Mouse (Mus musculus) left cerebral cortex, postnatal 10 days (tissue): ENCODE measurements around the gene Chmp2a. TPM values are rescaled to one million over a fixed set of nuclear protein-coding genes. Genes with fewer than 3 reads are reported as not detected.
"Not testable (repeated sequence)": the region's sequence is repeated elsewhere in the genome, so short reads cannot be mapped to it uniquely, and the experiment has no call there.

Experiments used
- DNase-seq, 2 experiments: peaks; one replicate each; pipeline ENCODE4 v3.0.0; 2021 to 2022; ENCODE audit warnings: low spot score in 2 of 2, mixed read lengths in 1 of 2; ENCODE audit errors: extremely low spot score in 1 of 2
- intact Hi-C: fragments of 180-260 bp; cut with DNase I; formaldehyde crosslinking; loops from one replicate; pipeline ENCODE4 v1.15.1; 2025
- total RNA-seq, 2 experiments: library from RNA; stranded (reverse); gene quantifications; 2 replicates each; pipeline ENCODE4 v1.2.3; 2021

Chmp2a gene
- total RNA-seq: 100 to 1,000 TPM; 133 to 134 TPM

GRCm38 (mm10) chr7:13034148-13034977 lies at the start of gene Chmp2a:
Chmp2a (minus strand) TSS chr7:13034807.
- intact Hi-C loops: no loop called here
- DNase-seq: peak; percentile 97 to 98

- DNase-seq: no peak
- intact Hi-C loops: no loop called here
Observed at GRCm38 (mm10) chr7:13072293-13072692, 37.7 kb upstream of the Chmp2a start.

- DNase-seq, intact Hi-C loops: not testable (repeated sequence)
Observed at GRCm38 (mm10) chr7:13063399-13063798, 28.8 kb upstream of the Chmp2a start.

GRCm38 (mm10) chr7:13059536-13059935 lies 24.9 kb upstream of the Chmp2a start:
- intact Hi-C loops: loop anchor here (5.0 kb wide), 1 partner anchor 228 kb away; no protein-coding TSS in a partner anchor
- no peak for DNase-seq

GRCm38 (mm10) chr7:13056913-13057700 lies 22.5 kb upstream of the Chmp2a start:
- intact Hi-C loops: loop anchor here (5.0 kb wide), 1 partner anchor 230 kb away; no protein-coding TSS in a partner anchor
- no peak for DNase-seq

- intact Hi-C loops: loop anchor here (5.0 kb wide), 1 partner anchor 233 kb away; no protein-coding TSS in a partner anchor
- peak; percentile 98 for DNase-seq
Observed at GRCm38 (mm10) chr7:13054287-13055010, 19.8 kb upstream of the Chmp2a start, which contains the start of gene Mzf1. Mzf1 (minus strand) TSS chr7:13054764.

- DNase-seq: no peak
- intact Hi-C loops: no loop called here
Observed at GRCm38 (mm10) chr7:13053961-13054286, 19.3 kb upstream of the Chmp2a start.

- DNase-seq: peak in 1 of 2 experiments; percentile 2
Observed at GRCm38 (mm10) chr7:13053501-13053900, 18.9 kb upstream of the Chmp2a start.

GRCm38 (mm10) chr7:13053001-13053400 lies 18.4 kb upstream of the Chmp2a start:
- intact Hi-C loops: no loop called here
- peak in 1 of 2 experiments; percentile 26 for DNase-seq

More at GRCm38 (mm10) chr7:13053501-13053900, 18.9 kb upstream of the Chmp2a start:
- intact Hi-C loops: no loop called here

- peak; percentile 4 to 57 for DNase-seq
Observed at GRCm38 (mm10) chr7:13046084-13046483, 11.5 kb upstream of the Chmp2a start.

GRCm38 (mm10) chr7:13044254-13044625 lies 9.6 kb upstream of the Chmp2a start:
- DNase-seq: peak; percentile 7 to 50
- intact Hi-C loops: loop anchor here (5.0 kb wide), 1 partner anchor 37 kb away; no protein-coding TSS in a partner anchor

More at GRCm38 (mm10) chr7:13046084-13046483, 11.5 kb upstream of the Chmp2a start:
- intact Hi-C loops: no loop called here

- intact Hi-C loops: loop anchor here (5.0 kb wide), 1 partner anchor 36 kb away; no protein-coding TSS in a partner anchor
Observed at GRCm38 (mm10) chr7:13043445-13044253, 9.0 kb upstream of the Chmp2a start.

GRCm38 (mm10) chr7:13043120-13043444 lies 8.5 kb upstream of the Chmp2a start:
- peak in 1 of 2 experiments; percentile 7 for DNase-seq
- intact Hi-C loops: loop anchor here (5.0 kb wide), 1 partner anchor 36 kb away; no protein-coding TSS in a partner anchor

More at GRCm38 (mm10) chr7:13043445-13044253, 9.0 kb upstream of the Chmp2a start:
- peak; percentile 15 to 76 for DNase-seq

- intact Hi-C loops: loop anchor here (5.0 kb wide), 1 partner anchor 35 kb away; no protein-coding TSS in a partner anchor
- DNase-seq: no peak
Observed at GRCm38 (mm10) chr7:13042511-13042910, 7.9 kb upstream of the Chmp2a start.

- DNase-seq: no peak
- intact Hi-C loops: loop anchor here (5.0 kb wide), 1 partner anchor 34 kb away; no protein-coding TSS in a partner anchor
Observed at GRCm38 (mm10) chr7:13041256-13041655, 6.6 kb upstream of the Chmp2a start.

- intact Hi-C loops: no loop called here
- peak in 1 of 2 experiments; percentile 5 for DNase-seq
Observed at GRCm38 (mm10) chr7:13039181-13039580, 4.6 kb upstream of the Chmp2a start.

- intact Hi-C loops: no loop called here
- DNase-seq: peak in 1 of 2 experiments; percentile 68
Observed at GRCm38 (mm10) chr7:13038621-13039169, 4.1 kb upstream of the Chmp2a start.
